Mouse (Mus musculus) right cerebral cortex, postnatal 25 days (tissue): ENCODE measurements around the gene Amhr2.

ENCODE experiments used
- DNase-seq: peaks from one replicate; pipeline ENCODE4 v3.0.0; 2022

Gene Amhr2

DNA sequence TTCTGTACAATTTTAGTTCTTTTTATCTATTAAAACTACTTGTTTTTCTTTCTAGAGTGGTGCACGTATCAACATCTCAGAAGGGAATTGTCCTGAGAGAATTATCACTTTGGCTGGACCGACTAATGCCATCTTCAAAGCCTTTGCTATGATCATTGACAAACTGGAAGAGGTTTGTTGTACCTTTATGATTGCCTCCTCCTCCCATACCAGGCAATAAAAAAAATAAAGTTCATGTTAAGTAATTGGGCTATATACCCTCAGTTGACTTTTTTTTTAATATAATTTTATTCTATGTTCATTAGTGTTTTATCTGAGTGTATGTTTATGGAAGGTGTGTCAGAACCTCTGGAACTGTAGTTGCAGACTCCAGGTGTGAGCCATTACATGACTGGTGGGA is 29.4 kb downstream of the Amhr2 start:
- DNase-seq: no peak

DNA sequence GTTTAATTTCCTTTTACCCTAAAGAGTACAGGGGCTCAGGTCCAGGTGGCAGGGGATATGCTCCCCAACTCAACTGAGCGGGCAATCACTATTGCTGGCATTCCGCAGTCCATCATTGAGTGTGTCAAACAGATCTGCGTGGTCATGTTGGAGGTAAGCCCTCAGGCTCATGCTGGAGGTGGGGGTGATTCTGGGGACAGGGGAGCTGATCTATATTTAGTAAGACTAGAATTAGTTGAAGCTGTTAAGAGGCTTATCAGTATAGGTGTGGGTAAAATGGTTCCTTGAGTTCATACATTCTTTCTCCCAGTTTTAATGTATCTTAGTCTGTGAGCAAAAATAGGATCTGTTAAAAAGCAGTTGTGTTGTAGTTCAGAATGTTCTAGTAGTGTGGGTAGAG is 38.0 kb downstream of the Amhr2 start:
- no peak for DNase-seq

DNA sequence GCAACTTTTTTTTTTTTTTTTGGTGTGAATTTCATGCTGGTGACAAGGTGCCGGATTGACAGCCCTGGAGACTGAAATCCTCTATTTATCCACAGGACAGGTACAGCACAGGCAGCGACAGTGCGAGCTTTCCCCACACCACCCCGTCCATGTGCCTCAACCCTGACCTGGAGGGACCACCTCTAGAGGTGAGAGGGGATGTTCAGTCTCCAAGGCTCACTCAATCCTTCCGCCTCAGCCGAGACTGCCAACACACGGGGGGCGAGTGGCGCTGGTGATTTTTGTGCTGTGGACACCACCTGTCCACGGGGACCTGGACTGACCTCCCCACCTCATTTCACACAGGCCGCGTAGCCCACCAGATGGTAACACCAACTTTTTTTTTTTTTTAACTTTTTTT is 40.7 kb downstream of the Amhr2 start:
- no peak for DNase-seq

DNA sequence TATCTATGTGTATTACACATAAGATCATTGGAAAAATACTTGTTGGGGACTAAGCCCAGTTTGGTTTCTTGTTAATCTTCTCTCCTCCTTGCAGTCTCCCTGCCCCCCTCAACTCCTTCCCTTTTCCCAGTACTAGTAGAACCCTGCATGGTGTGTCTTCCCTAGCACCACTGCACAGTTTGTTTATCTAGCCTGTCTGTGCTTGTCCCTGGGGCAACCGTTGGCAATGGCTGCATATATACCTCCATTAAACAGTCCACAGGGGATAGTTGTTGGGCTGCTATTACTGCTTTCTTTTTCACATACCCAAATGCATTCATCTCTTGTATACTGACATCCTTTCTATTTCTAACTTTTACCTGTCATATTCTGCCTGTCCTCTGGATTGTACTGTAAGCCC is 42.5 kb downstream of the Amhr2 start:
- DNase-seq: no peak

DNA sequence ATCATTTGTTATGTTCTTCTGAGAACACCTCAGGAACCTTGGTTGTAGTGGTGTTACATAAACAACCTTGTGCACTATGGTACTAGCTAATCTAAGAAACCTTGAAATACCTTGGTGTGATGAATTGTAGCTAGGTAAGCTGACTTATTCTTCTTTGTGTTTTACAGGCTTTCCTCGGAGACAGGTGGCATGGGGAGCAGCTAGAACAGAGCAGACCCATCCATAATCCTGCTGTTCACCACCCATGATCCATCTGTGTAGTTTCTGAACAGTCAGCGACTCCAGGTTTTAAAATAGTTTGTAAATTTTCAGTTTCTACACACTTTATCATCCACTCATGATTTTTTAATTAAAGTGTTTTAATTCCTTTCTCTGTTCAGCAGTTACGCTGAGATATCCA is 53.2 kb downstream of the Amhr2 start:
- no peak for DNase-seq

DNA sequence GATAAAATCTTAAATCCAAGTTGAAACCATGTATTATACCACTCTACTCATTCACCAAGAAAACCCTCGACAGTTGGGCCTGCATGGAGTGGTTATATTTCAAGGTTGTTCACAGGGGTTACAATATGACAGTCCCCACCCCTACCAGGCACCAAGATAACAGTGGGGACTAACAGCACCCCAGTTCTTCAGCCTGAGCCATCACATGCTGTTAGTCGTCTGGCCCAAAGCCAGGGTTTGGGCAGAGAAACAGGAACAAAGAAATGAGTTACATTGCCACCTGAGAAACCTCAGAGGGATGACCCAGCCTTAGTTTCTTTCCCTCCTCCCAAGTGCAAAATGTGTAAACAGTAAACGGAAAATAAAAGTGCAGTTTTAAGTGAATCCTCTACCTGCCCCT is 54.2 kb downstream of the Amhr2 start:
- no peak for DNase-seq

DNA sequence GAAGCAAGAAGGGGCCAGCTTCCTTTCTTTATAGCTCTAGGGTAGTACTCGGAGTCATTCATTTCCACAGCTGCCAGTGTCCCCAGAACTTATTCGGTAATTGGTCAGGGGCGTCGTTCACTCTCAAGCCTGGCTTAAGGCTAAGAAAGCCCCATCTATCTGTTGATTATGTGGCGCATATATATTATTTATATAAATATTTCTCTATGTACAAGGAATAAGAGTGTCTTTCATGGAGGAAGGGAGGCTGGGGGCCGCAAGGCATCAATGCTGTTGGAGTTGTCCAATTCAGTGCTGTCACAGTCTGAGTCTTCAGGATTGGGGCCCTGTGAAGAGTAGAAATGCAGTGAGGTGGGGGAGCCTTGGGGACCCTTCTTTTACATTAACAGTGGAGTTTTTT is 54.7 kb downstream of the Amhr2 start:
- DNase-seq: no peak

DNA sequence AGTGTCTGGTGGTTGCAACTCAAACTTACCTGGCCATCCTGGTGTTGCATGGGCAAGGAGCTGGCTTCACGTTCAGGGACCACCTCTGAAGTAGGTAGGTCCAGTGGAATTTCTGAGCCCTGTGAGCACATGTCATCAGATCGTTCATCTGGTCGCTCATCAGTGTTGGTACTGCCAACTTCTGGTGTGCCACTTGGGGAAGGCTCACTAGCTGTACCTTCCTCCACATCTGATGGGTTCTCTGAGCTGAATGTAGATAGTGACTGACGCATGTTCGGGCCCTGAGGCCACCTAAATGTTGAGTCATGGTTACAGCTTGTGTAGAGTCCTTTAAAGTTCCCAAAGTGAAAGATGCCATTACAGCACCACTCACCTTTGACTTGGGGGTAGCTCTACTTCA is 55.3 kb downstream of the Amhr2 start:
- DNase-seq: no peak

DNA sequence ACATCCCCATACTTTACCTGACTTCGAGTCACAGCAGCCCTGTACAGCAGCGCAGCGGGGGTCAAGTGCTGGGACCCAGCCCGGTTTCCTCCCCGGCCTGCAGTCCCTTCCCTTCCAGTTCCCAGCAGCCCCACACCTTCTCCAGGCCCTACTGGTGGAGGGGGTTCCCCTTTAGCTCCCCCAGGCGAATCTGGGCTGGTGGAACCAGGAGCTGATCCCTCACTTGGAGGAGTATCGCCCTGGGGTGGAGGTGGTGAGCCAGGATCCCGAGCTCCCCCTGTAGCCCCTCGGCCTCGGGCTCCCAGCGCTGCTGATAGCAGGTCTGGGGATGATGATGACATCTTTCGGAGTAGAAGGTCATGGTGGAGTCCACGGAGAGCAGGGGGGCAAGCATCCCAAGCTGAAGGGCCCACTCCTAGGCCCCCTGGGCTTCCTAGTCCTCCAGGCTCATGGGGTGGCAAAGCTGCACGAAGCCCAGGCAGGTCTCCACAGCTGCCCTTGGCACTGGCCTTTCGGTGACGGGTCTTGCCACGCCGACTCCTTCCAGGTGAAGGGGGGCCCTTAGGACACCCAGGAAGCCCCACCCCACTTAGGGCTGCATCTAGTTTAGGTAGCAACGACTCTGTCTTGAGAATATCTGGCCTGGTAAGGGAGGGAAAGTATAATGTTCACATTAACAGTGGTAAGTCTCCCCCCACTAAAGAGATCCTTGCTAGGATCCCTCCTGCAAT is 56.1 kb downstream of the Amhr2 start:
- no peak for DNase-seq

DNA sequence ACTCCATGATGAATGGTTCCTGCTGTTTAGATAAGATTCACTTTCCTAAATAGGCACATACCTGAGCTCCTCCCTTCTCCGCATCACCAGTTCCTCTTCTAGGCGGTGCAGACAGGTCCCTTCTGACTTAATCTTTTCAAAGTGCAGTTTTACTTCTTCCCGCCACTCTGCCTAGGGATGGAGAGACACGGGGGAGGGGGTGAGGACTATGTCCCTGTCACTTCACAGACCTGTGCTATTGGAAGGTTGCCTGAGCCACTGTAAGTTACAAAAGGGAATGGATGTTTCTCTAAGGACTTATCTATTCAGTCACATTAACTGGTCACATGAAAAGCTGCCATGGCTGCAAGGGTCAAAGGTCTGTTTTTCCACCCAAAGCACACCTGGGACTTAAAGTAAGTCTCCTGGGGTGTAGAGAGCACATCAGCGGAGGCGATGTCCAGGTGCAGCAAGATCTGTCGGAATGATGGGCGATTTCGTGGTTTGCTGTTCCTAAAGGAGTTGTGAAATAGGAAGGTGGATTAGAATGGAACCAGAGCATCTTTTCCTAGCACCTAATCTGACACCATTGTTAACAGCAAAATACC is 57.2 kb downstream of the Amhr2 start:
- no peak for DNase-seq

DNA sequence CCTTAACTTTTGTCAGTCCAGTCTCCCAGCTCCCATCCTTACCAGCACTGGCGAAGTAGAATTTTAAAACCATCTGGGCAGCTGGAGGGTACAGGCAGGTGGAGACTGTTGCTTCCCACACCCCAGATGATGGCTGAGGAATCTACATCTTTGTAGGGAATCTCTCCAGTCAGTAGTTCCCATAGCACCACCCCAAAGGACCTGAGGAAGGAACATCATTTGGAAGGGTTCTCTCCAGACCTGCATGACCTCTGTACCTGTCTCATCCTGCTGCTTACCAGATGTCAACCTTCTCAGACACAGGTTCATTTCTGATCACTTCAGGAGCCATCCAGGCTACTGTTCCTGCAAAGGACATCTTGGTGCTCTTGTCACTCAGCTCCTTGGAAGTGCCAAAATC is 58.3 kb downstream of the Amhr2 start, which contains the start of gene Gm10337:
Gm10337 (plus strand) TSS at position 276 of the 400 bp plus-strand sequence.
- DNase-seq: no peak
